Mouse (Mus musculus): ENCODE measurements around the gene Naa35. TPM values are rescaled to one million over a fixed set of nuclear protein-coding genes. Genes with fewer than 3 reads are reported as not detected.
A peak's percentile ranks its signal among the peaks of the same experiment; 100 is the strongest.

The Naa35 gene
- total RNA-seq, 1 experiment = 79.1 TPM

DNA sequence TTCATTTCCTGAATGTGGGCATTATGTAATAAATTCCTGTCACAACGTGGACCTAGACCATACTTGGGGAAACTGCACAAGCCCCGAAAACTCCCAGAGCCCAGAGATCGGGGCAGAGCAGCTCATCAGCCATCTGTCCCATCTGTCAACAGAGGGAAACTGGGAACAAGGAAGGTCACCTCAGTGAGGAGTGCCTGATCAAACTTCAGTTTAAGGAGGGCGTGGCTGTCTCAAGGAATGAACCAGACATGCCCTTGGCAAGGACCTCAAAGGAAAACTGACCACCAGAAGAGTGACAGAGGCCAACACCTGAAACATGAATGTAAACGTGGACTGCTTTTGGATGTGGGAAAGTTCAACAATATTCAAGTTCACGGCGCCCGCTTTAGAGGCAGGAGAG, 76.3 kb downstream of the Naa35 start:
- Histone ChIP-seq H3K27ac (ENCODE audit: insufficient read depth, low read depth, low read length, poor library complexity, severe bottlenecking) (peak overlapping the region; percentile 27; the same call in 1 of the 2 replicates), H3K4me3 (ENCODE audit: insufficient read depth in 1 of 2, low read depth in 1 of 2, low read length in 2 of 2, poor library complexity in 1 of 2, severe bottlenecking in 1 of 2) (peak overlapping the region in 1 of 2 experiments; percentile 3; a peak in 2 of 4 replicates), H3K9ac (ENCODE audit: insufficient read depth, low read depth, low read length, poor library complexity, severe bottlenecking) (peak overlapping the region; percentile 25; the same call in 1 of the 2 replicates), H3K9me3 (ENCODE audit: control insufficient read depth, insufficient read depth, low read depth, low read length) (no peaks in the 10 kb centered on the region), H3K4me1 (ENCODE audit: control insufficient read depth in 2 of 2, insufficient read depth in 2 of 2, low read length in 2 of 2, poor library complexity in 1 of 2) (peaks cover 22 to 33% of the 10 kb centered on the region in 2 experiments), H3K36me3 (ENCODE audit: control insufficient read depth, insufficient read depth, low read length, poor library complexity, severe bottlenecking) (peaks cover 25% of the 10 kb centered on the region)
- no peak for TF ChIP-seq HCFC1 (IDR thresholded peaks at IDR 0.05; ENCODE audit: borderline replicate concordance, insufficient read depth, low read length)
- no peak for TF ChIP-seq ZC3H11A (IDR thresholded peaks at IDR 0.05; ENCODE audit: borderline replicate concordance, low read depth, low read length)
- no peak for TF ChIP-seq MAFK (IDR thresholded peaks at IDR 0.05; ENCODE audit: insufficient read depth, low read depth, low read length)
- no peak for TF ChIP-seq ZNF384 (IDR thresholded peaks at IDR 0.05; ENCODE audit: low read depth, low read length)
- TF ChIP-seq CHD2 (IDR thresholded peaks at IDR 0.05; ENCODE audit: low read depth, low read length) = no peak
- in situ Hi-C loops (cut with MboI; ENCODE audit: low sequenced_read_pairs in 2 of 2, unreplicated experiment in 2 of 2) = no loop called here
- no peak for DNase-seq (ENCODE audit: low read depth, low spot score)

DNA sequence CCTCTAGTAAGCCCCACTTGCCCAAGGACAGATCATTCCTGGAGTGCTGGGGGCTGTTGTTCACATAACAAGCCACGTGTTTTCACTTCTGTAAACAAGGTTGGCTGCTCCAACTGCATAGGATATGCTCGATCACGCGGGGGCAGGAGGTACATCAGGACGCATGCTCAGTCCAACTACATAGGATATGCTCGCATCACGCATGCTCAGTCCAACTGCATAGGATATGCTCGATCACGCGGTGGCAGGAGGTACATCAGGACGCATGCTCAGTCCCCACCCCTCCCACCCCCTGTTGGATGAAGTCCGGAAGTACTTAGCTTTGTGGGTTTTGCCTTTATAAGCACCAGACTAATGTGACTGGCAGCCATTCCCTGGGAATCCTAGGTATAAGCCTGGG, 76.9 kb downstream of the Naa35 start:
- 0 out of 2 replicates have a peak, but pooled peaks have one; percentile 27 for TF ChIP-seq HCFC1 (IDR thresholded peaks at IDR 0.05; ENCODE audit: borderline replicate concordance, insufficient read depth, low read length)
- TF ChIP-seq MAFK (IDR thresholded peaks at IDR 0.05; ENCODE audit: insufficient read depth, low read depth, low read length) = no peak
- in situ Hi-C loops (cut with MboI; ENCODE audit: low sequenced_read_pairs in 2 of 2, unreplicated experiment in 2 of 2) = no loop called here
- Histone ChIP-seq H3K9me3 (ENCODE audit: control insufficient read depth, insufficient read depth, low read depth, low read length) (no peaks in the 10 kb centered on the region), H3K4me1 (ENCODE audit: control insufficient read depth in 2 of 2, insufficient read depth in 2 of 2, low read length in 2 of 2, poor library complexity in 1 of 2) (peaks cover 19 to 31% of the 10 kb centered on the region in 2 experiments), H3K9ac (ENCODE audit: insufficient read depth, low read depth, low read length, poor library complexity, severe bottlenecking) (peak overlapping the region; percentile 25; the same call in 1 of the 2 replicates), H3K4me3 (ENCODE audit: insufficient read depth in 1 of 2, low read depth in 1 of 2, low read length in 2 of 2, poor library complexity in 1 of 2, severe bottlenecking in 1 of 2) (peak overlapping the region in 1 of 2 experiments; percentile 3; a peak in 2 of 4 replicates), H3K27ac (ENCODE audit: insufficient read depth, low read depth, low read length, poor library complexity, severe bottlenecking) (peak overlapping the region; percentile 27; the same call in 1 of the 2 replicates), H3K36me3 (ENCODE audit: control insufficient read depth, insufficient read depth, low read length, poor library complexity, severe bottlenecking) (peaks cover 25% of the 10 kb centered on the region)
- DNase-seq (ENCODE audit: low read depth, low spot score) = no peak

DNA sequence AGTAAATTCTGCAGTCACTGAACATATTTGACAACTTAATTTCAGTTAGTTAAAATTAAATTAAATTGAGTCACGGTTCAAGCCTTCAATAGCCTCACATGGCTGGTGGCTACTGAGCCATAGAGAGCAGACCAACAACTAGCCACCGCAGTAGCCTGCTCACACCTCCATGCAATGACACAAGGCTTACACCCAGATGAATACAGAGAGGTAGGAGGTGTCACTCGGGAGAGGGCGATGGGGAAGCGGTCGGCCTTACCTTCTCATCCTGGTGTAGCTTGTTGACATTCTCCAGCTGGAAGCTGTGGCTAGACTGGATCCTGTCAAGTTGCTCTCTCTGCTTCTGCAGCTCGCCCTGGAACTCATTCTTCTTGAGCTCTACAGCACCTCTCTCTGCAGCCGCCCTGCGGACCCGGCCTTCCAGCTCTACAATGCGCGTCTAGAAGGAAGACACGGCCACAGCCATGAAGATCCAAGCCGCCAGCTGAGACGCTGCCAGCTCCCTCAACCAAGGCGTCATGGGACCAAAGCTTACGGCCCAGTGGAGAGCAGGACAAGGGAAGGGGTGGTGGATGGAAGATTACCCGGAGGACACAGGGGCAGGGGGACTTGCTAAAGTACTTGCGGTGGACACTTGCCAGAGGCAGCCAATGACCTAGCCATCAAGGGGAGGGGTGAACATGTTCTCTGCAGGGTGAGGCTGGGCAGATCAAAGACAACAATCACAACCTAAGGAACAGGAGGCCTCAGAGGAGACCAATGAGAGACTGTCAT, 79.1 kb downstream of the Naa35 start:
- Histone ChIP-seq H3K9me3 (ENCODE audit: control insufficient read depth, insufficient read depth, low read depth, low read length) (no peaks in the 10 kb centered on the region), H3K4me3 (ENCODE audit: insufficient read depth in 1 of 2, low read depth in 1 of 2, low read length in 2 of 2, poor library complexity in 1 of 2, severe bottlenecking in 1 of 2) (no peak overlapping the region), H3K36me3 (ENCODE audit: control insufficient read depth, insufficient read depth, low read length, poor library complexity, severe bottlenecking) (peaks cover 25% of the 10 kb centered on the region), H3K27ac (ENCODE audit: insufficient read depth, low read depth, low read length, poor library complexity, severe bottlenecking) (no peak overlapping the region), H3K4me1 (ENCODE audit: control insufficient read depth in 2 of 2, insufficient read depth in 2 of 2, low read length in 2 of 2, poor library complexity in 1 of 2) (peaks cover 12 to 28% of the 10 kb centered on the region in 2 experiments), H3K9ac (ENCODE audit: insufficient read depth, low read depth, low read length, poor library complexity, severe bottlenecking) (no peak overlapping the region)
- TF ChIP-seq CHD2 (IDR thresholded peaks at IDR 0.05; ENCODE audit: low read depth, low read length) = no peak
- in situ Hi-C loops (cut with MboI; ENCODE audit: low sequenced_read_pairs in 2 of 2, unreplicated experiment in 2 of 2) = no loop called here
- no peak for DNase-seq (ENCODE audit: low read depth, low spot score)

DNA sequence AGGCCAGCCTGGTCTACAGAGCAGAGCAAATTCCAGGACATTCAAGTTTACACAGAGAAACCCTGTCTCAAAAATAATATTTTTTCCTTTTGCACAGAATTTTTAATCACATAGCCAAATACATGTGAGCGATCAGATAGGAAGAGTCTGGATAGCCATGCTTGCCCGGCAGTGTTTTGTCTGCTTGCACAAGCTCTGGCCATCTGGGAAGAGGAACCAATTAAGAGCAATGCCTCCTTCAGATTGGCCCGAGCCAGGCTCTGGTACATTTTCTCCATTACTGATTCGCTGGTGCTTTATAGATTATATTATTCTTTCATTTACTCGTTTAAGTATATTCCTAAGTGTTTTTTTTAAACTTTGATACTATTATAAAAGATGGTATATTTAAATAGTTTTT, 82.7 kb downstream of the Naa35 start:
- H3K9me3 ChIP-seq (ENCODE audit: control insufficient read depth, insufficient read depth, low read depth, low read length) = no peaks in the 10 kb centered on the region
- peaks cover 19% of the 10 kb centered on the region for H3K36me3 ChIP-seq (ENCODE audit: control insufficient read depth, insufficient read depth, low read length, poor library complexity, severe bottlenecking)
- peaks cover 3 to 24% of the 10 kb centered on the region in 2 experiments; a peak in 2 of 4 replicates for H3K4me1 ChIP-seq (ENCODE audit: control insufficient read depth in 2 of 2, insufficient read depth in 2 of 2, low read length in 2 of 2, poor library complexity in 1 of 2)
- DNase-seq (ENCODE audit: low read depth, low spot score) = no peak
- H3K27ac ChIP-seq (ENCODE audit: insufficient read depth, low read depth, low read length, poor library complexity, severe bottlenecking) = no peak overlapping the region
- no peak overlapping the region for H3K4me3 ChIP-seq (ENCODE audit: insufficient read depth in 1 of 2, low read depth in 1 of 2, low read length in 2 of 2, poor library complexity in 1 of 2, severe bottlenecking in 1 of 2)
- TF ChIP-seq ZNF384 (IDR thresholded peaks at IDR 0.05; ENCODE audit: low read depth, low read length) (no peak), CHD2 (IDR thresholded peaks at IDR 0.05; ENCODE audit: low read depth, low read length) (no peak), ZC3H11A (IDR thresholded peaks at IDR 0.05; ENCODE audit: borderline replicate concordance, low read depth, low read length) (no peak), HCFC1 (IDR thresholded peaks at IDR 0.05; ENCODE audit: borderline replicate concordance, insufficient read depth, low read length) (no peak), MAFK (IDR thresholded peaks at IDR 0.05; ENCODE audit: insufficient read depth, low read depth, low read length) (no peak)
- H3K9ac ChIP-seq (ENCODE audit: insufficient read depth, low read depth, low read length, poor library complexity, severe bottlenecking) = no peak overlapping the region
- in situ Hi-C loops (cut with MboI; ENCODE audit: low sequenced_read_pairs in 2 of 2, unreplicated experiment in 2 of 2) = no loop called here

All from ES-E14 (cell line).